Mouse (Mus musculus): Measurements from ENCODE around the gene Prss56. TPM values are rescaled to one million over a fixed set of nuclear protein-coding genes. Genes with fewer than 3 reads are reported as not detected.

The Prss56 gene
- total and polyA plus RNA-seq, 3 experiments, result not detected

DNA sequence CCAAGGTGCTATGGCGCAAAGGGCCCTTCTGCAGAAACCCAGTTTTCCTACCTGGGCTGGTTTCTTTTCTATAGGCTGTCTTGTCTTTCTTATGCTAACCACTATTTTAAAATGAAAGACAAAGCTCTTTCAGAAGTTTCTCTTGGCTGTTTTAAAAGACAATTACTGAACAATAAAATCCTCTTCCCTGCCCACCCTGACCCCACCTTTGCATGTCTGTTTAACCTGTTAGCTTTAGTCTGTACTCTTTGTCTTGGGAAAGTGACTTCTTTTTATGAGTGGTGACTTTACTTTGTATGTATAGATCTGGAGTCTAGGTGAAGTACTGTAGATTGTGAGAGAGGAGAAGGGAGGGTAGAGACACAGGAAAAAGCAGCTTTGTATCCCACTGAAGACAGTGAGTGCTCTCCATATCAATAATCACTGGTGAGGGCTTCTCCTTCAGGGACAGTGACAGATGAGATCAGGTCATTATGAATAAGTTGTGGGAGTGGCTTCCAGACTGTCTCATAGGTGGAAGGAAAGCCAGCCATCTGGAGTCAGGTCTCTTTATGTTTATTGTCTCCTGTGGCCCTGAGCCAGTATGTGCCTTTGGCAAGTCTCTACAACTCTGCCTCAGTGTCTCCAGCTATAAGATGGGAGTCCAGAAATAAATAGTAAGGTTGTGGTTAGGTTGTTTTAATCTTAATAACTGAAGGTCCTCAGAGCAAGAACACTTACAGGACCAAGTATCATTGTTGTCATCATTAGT, 43.5 kb downstream of the Prss56 start:
- Histone ChIP-seq H3K9ac (ENCODE audit: insufficient read depth, low read depth) (no peak overlapping the region), H3K4me2 (ENCODE audit: insufficient read depth, low read depth, poor library complexity, severe bottlenecking) (no peak overlapping the region), H3K36me3 (replicated peaks in 1 of 2; ENCODE audit: control insufficient read depth in 1 of 2, insufficient read depth in 1 of 2, low read length in 1 of 2) (peaks cover 77 to 98% of the 10 kb centered on the region in 2 experiments), H3K27ac (ENCODE audit: insufficient read depth, low read depth) (no peak overlapping the region), H3K9me3 (replicated peaks; ENCODE audit: low read length) (no peaks in the 10 kb centered on the region), H3K79me2 (replicated peaks; ENCODE audit: control insufficient read depth, extremely low read depth, insufficient read depth, poor library complexity, severe bottlenecking) (peaks cover 4% of the 10 kb centered on the region; the same call in 1 of the 2 replicates), H3K27me3 (replicated peaks) (no peaks in the 10 kb centered on the region), H3K4me1 (ENCODE audit: control insufficient read depth in 1 of 2, insufficient read depth in 2 of 2) (no peaks in the 10 kb centered on the region), H3K4me3 (replicated peaks in 1 of 3; ENCODE audit: low read depth in 2 of 3, low read length in 2 of 3, poor library complexity in 1 of 3) (no peak overlapping the region)
- dilution Hi-C loops (cut with MboI; ENCODE audit: extremely low pct_ligation_motif_present, extremely low pct_unique_long_range_greater_than_20kb, low sequenced_read_pairs) (no loop called here), in situ Hi-C loops (cut with MboI; ENCODE audit: low pct_ligation_motif_present, low pct_unique_long_range_greater_than_20kb, low sequenced_read_pairs) (no loop called here)
- TF ChIP-seq USF2 (conservative IDR thresholded peaks at IDR 0.05; ENCODE audit: low read depth, low read length), result no peak
- no peak for TF ChIP-seq POLR2AphosphoS2 (IDR thresholded peaks at IDR 0.05; ENCODE audit: low read depth, low read length)
- TF ChIP-seq PAX5 (IDR thresholded peaks at IDR 0.05; ENCODE audit: low read length), result no peak
- TF ChIP-seq USF1 (IDR thresholded peaks at IDR 0.05; ENCODE audit: low read depth, low read length), result no peak
- TF ChIP-seq MAFK (IDR thresholded peaks at IDR 0.05; ENCODE audit: insufficient replicate concordance, low read length), result no peak
- no peak for DNase-seq (ENCODE audit: extremely low read depth)

- no peaks in the 10 kb centered on the region for H3K4me1 ChIP-seq (ENCODE audit: control insufficient read depth in 1 of 2, insufficient read depth in 2 of 2)
- peaks cover 4% of the 10 kb centered on the region; the same call in 1 of the 2 replicates for H3K79me2 ChIP-seq (replicated peaks; ENCODE audit: control insufficient read depth, extremely low read depth, insufficient read depth, poor library complexity, severe bottlenecking)
- peaks cover 77 to 98% of the 10 kb centered on the region in 2 experiments for H3K36me3 ChIP-seq (replicated peaks in 1 of 2; ENCODE audit: control insufficient read depth in 1 of 2, insufficient read depth in 1 of 2, low read length in 1 of 2)
- no peak overlapping the region for H3K4me2 ChIP-seq (ENCODE audit: insufficient read depth, low read depth, poor library complexity, severe bottlenecking)
- no peak overlapping the region for H3K9ac ChIP-seq (ENCODE audit: insufficient read depth, low read depth)
- DNase-seq (ENCODE audit: extremely low read depth), result no peak
- no peaks in the 10 kb centered on the region for H3K27me3 ChIP-seq (replicated peaks)
- dilution Hi-C loops (cut with MboI; ENCODE audit: extremely low pct_ligation_motif_present, extremely low pct_unique_long_range_greater_than_20kb, low sequenced_read_pairs) (no loop called here), in situ Hi-C loops (cut with MboI; ENCODE audit: low pct_ligation_motif_present, low pct_unique_long_range_greater_than_20kb, low sequenced_read_pairs) (no loop called here)
- H3K9me3 ChIP-seq (replicated peaks; ENCODE audit: low read length), result no peaks in the 10 kb centered on the region
- H3K4me3 ChIP-seq (replicated peaks in 1 of 3; ENCODE audit: low read depth in 2 of 3, low read length in 2 of 3, poor library complexity in 1 of 3), result no peak overlapping the region
- no peak overlapping the region for H3K27ac ChIP-seq (ENCODE audit: insufficient read depth, low read depth)
- TF ChIP-seq MAX (IDR thresholded peaks at IDR 0.05; ENCODE audit: low read length), result no peak
- no peak for TF ChIP-seq MYC (IDR thresholded peaks at IDR 0.05; ENCODE audit: low read depth, low read length)
- no peak for TF ChIP-seq RAD21 (IDR thresholded peaks at IDR 0.05; ENCODE audit: low read depth, low read length)
- TF ChIP-seq NRF1 (IDR thresholded peaks at IDR 0.05; ENCODE audit: low read depth, low read length), result no peak
- TF ChIP-seq E2F4 (IDR thresholded peaks at IDR 0.05; ENCODE audit: insufficient replicate concordance, low read depth, low read length), result no peak
- TF ChIP-seq JUND (conservative IDR thresholded peaks at IDR 0.05; ENCODE audit: low read depth, low read length), result no peak
- TF ChIP-seq USF2 (conservative IDR thresholded peaks at IDR 0.05; ENCODE audit: low read depth, low read length), result no peak
- TF ChIP-seq EP300 (IDR thresholded peaks at IDR 0.05; ENCODE audit: low read length), result no peak
- no peak for TF ChIP-seq HCFC1 (IDR thresholded peaks at IDR 0.05; ENCODE audit: low read depth, low read length)
- TF ChIP-seq USF1 (IDR thresholded peaks at IDR 0.05; ENCODE audit: low read depth, low read length), result no peak
- no peak for TF ChIP-seq SMC3 (IDR thresholded peaks at IDR 0.05; ENCODE audit: low read depth, low read length)
- no peak for TF ChIP-seq JUN (IDR thresholded peaks at IDR 0.05; ENCODE audit: insufficient read depth, low read depth, low read length)
- no peak for TF ChIP-seq RCOR1 (conservative IDR thresholded peaks at IDR 0.05; ENCODE audit: low read depth, low read length)
- no peak for TF ChIP-seq NELFE (IDR thresholded peaks at IDR 0.05; ENCODE audit: low read depth, low read length)
- TF ChIP-seq MAFK (IDR thresholded peaks at IDR 0.05; ENCODE audit: insufficient replicate concordance, low read length), result no peak
- no peak for TF ChIP-seq ZNF384 (IDR thresholded peaks at IDR 0.05; ENCODE audit: low read depth, low read length)
- TF ChIP-seq KAT2A (IDR thresholded peaks at IDR 0.05; ENCODE audit: insufficient replicate concordance, low read length), result no peak
- no peak for TF ChIP-seq SIN3A (IDR thresholded peaks at IDR 0.05; ENCODE audit: low read length)
- TF ChIP-seq CTCF (conservative IDR thresholded peaks at IDR 0.05 in 1 of 2, IDR thresholded peaks at IDR 0.05 in 1 of 2; ENCODE audit: low read depth in 2 of 2, low read length in 2 of 2), result no peak
Observed at GRCm38 (mm10) chr1:87227160-87227550, 44.0 kb downstream of the Prss56 start.
